Mouse (Mus musculus) liver, embryonic 14.5 days (tissue): ENCODE measurements around the gene Itga3.

Source experiments
- CTCF ChIP-seq: IDR thresholded peaks from 2 replicates; pipeline ENCODE4 v1.5.1; 2016; ENCODE audit warnings: antibody characterized with exemption, low read depth, control low read depth
- EP300 ChIP-seq: IDR thresholded peaks from 2 replicates; pipeline ENCODE4 v1.6.1; 2016; ENCODE audit warnings: antibody characterized with exemption, low read depth

DNA sequence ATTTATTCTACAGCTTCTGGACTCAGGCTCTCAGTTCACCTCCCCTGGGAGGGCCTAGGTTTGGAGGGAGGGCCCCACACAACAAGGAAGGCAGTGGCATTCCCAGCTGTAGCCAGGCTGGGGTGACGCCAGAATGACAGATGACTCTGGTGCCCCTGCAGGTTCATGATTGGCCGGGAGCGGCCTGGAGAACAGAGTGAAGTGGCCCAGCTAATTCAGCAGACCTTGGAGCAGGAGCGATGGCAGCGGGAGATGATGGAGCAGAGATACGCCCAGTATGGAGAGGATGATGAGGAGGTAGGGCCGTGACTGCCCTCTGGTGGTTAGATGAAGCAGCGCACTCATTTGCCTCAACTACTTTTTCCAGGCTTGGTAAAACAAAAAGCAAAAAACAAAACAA, 75.5 kb downstream of the Itga3 start:
- TF ChIP-seq CTCF (peak; percentile 99), EP300 (no peak; the same call in 1 of the 2 replicates)
